Mouse (Mus musculus): Measurements from ENCODE around the gene Golgb1.

- no peak for TF ChIP-seq CTCF (IDR thresholded peaks at IDR 0.05; ENCODE audit: low read depth)
- TF ChIP-seq EP300 (optimal IDR thresholded peaks at IDR 0.05): no peak
These were observed 71.7 kb downstream of the Golgb1 start for GRCm38 (mm10) chr16:36946459-36947159.
